Mouse (Mus musculus): ENCODE data around the gene Rbm7. TPM values are rescaled to one million over a fixed set of nuclear protein-coding genes. Genes with fewer than 3 reads are reported as not detected.

Rbm7 gene
- polyA plus RNA-seq, 1 experiment from 2014 or later, result 155 TPM

DNA sequence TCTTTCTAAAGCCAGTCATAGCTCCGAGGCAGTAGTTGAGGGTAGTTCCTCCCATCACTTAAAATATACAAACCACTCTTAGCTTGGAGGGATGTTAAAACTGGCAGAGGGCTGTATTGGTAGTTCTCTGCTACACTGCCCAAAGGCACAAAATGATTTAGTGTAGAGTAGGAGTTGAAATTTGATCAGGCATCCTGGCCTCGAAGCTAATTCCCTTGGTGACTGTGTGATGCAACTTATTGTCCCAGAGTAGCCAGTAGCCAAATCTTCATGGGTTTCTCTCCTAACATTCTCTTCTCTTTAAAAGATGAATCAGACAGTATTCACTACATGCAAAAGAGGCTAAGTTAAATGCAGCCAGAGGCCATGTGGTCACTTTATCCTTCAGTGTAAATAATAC lies 7.9 kb upstream of the Rbm7 start:
- no peak overlapping the region for H3K9ac ChIP-seq (replicated peaks; ENCODE audit: low read length)
- H3K4me1 ChIP-seq (ENCODE audit: control insufficient read depth, insufficient read depth, low read length), result no peaks in the 10 kb centered on the region
- no peak overlapping the region for H3K27ac ChIP-seq (replicated peaks; ENCODE audit: low read depth, low read length)
- WGBS, result 50% methylated on average over 2 of the region's 2 CpGs
- H3K27me3 ChIP-seq (ENCODE audit: control insufficient read depth, insufficient read depth, low read length), result no peaks in the 10 kb centered on the region
- H3K9me3 ChIP-seq (replicated peaks; ENCODE audit: control insufficient read depth, low read length), result no peaks in the 10 kb centered on the region
- H3K36me3 ChIP-seq (replicated peaks; ENCODE audit: control insufficient read depth, insufficient read depth, low read depth, low read length), result no peaks in the 10 kb centered on the region
- H3K4me2 ChIP-seq (ENCODE audit: low read depth, low read length), result no peak overlapping the region
- no peak for ATAC-seq (replicated peaks; ENCODE audit: insufficient number of reproducible peaks, low FRiP score, low TSS enrichment, low read depth)
- H3K4me3 ChIP-seq (ENCODE audit: low read depth, low read length), result no peak overlapping the region
- no peak for DNase-seq (ENCODE audit: low spot score)

DNA sequence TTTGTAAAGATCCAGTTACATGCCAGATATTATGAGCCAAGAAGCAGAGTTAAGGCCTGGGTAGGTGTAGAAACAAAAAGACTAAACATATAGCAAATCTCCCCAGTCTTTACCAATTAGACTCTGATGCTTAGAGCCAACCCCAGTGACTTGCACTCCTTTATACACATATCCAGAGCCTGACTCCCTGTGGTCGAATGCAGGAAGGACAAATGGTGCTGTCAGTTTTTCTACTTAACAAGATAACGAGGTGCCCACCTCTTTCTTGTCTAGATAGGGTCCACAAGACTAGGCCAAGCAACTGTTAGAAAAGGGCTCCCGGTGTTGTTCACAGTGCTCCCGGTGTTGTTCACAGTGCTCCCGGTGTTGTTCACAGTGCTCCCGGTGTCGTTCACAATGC lies 6.1 kb upstream of the Rbm7 start:
- Histone ChIP-seq H3K36me3 (replicated peaks; ENCODE audit: control insufficient read depth, insufficient read depth, low read depth, low read length) (no peaks in the 10 kb centered on the region), H3K9me3 (replicated peaks; ENCODE audit: control insufficient read depth, low read length) (no peaks in the 10 kb centered on the region), H3K4me2 (ENCODE audit: low read depth, low read length) (no peak overlapping the region), H3K4me1 (ENCODE audit: control insufficient read depth, insufficient read depth, low read length) (no peaks in the 10 kb centered on the region), H3K27me3 (ENCODE audit: control insufficient read depth, insufficient read depth, low read length) (no peaks in the 10 kb centered on the region), H3K9ac (replicated peaks; ENCODE audit: low read length) (no peak overlapping the region), H3K27ac (replicated peaks; ENCODE audit: low read depth, low read length) (no peak overlapping the region), H3K4me3 (ENCODE audit: low read depth, low read length) (no peak overlapping the region)
- 79% methylated on average over 7 of the region's 7 CpGs for WGBS
- no peak for DNase-seq (ENCODE audit: low spot score)
- ATAC-seq (replicated peaks; ENCODE audit: insufficient number of reproducible peaks, low FRiP score, low TSS enrichment, low read depth), result no peak

DNA sequence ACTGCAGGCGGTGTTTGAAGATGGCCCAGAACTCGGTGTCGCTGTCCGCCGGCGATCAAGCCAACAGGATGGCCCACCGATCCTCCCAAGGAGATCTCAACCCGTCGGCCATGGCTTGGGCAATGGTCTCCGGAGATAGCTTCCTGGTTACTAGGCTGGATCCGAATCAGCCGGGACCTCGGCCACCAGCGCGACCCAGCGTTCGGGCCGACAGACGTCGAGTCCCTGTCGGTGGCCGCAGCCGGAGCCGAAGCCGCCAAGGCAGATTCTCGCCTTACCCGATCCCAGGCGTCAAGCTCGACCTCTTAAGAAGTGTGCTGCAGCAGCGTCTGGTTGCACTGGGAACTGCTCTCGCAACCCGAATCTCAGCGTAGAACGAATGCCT lies 441 bp upstream of the Rbm7 start:
- ATAC-seq (replicated peaks; ENCODE audit: insufficient number of reproducible peaks, low FRiP score, low TSS enrichment, low read depth) (peak; percentile 62), DNase-seq (ENCODE audit: low spot score) (peak; percentile 43)
- Histone ChIP-seq H3K27me3 (ENCODE audit: control insufficient read depth, insufficient read depth, low read length) (no peaks in the 10 kb centered on the region), H3K9me3 (replicated peaks; ENCODE audit: control insufficient read depth, low read length) (no peaks in the 10 kb centered on the region), H3K4me3 (ENCODE audit: low read depth, low read length) (peak overlapping the region; percentile 89), H3K4me1 (ENCODE audit: control insufficient read depth, insufficient read depth, low read length) (no peaks in the 10 kb centered on the region), H3K27ac (replicated peaks; ENCODE audit: low read depth, low read length) (peak overlapping the region; percentile 82), H3K9ac (replicated peaks; ENCODE audit: low read length) (peak overlapping the region; percentile 95), H3K4me2 (ENCODE audit: low read depth, low read length) (peak overlapping the region; percentile 62), H3K36me3 (replicated peaks; ENCODE audit: control insufficient read depth, insufficient read depth, low read depth, low read length) (peaks cover 8% of the 10 kb centered on the region)
- whole genome bisulfite sequencing, result 3% methylated on average over 34 of the region's 34 CpGs

DNA sequence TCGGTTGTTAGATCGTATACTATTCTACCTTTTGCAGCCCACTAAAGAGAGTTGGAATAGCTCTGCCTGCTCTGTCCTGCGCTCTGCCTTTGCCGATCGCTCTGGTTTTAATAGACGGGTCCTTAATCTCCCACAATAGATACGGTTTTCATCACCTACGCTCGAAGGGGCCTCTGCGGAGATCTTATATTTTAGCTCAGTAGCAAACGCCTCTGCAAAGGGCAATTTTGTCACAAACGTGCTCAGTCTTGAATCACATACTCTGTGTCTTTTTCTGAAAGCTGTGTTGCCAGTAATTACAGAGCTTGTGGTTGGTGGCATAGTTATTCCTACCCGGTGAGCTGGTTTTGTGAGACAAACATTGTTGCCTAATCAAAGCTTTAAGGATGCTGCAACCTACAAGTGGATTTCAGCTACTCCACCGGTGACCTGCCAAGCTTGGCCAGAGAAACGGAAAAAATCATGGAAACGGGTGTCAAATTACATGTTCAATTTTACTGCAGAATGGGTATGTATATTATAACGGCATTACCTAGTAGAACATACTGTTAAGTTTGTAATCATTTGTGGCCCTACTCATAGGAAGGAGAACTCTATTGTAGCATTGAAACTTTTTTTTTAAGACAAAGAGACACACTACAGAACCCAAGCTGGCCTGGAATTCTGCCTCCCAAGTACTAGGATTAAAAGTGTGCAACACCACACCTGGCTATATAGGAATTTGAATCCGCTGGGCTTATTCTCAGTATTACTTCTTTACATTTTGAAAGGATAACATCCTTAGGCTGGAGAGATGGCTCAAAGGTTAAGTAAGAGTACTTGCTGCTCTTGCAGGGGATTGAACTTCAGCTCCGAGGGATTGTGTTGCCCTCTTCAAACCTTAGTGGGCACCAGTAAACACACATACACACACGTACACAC lies 13.6 kb downstream of the Rbm7 start:
- Histone ChIP-seq H3K9me3 (replicated peaks; ENCODE audit: control insufficient read depth, low read length) (no peaks in the 10 kb centered on the region), H3K4me2 (ENCODE audit: low read depth, low read length) (peak overlapping the region; percentile 65), H3K36me3 (replicated peaks; ENCODE audit: control insufficient read depth, insufficient read depth, low read depth, low read length) (no peaks in the 10 kb centered on the region), H3K4me3 (ENCODE audit: low read depth, low read length) (peak overlapping the region; percentile 68), H3K27me3 (ENCODE audit: control insufficient read depth, insufficient read depth, low read length) (no peaks in the 10 kb centered on the region), H3K27ac (replicated peaks; ENCODE audit: low read depth, low read length) (no peak overlapping the region), H3K9ac (replicated peaks; ENCODE audit: low read length) (peak overlapping the region; percentile 32; the same call in 1 of the 2 replicates), H3K4me1 (ENCODE audit: control insufficient read depth, insufficient read depth, low read length) (no peaks in the 10 kb centered on the region)
- ATAC-seq (replicated peaks; ENCODE audit: insufficient number of reproducible peaks, low FRiP score, low TSS enrichment, low read depth) (no peak), DNase-seq (ENCODE audit: low spot score) (peak; percentile 20)
- WGBS, result 31% methylated on average over 20 of the region's 20 CpGs

DNA sequence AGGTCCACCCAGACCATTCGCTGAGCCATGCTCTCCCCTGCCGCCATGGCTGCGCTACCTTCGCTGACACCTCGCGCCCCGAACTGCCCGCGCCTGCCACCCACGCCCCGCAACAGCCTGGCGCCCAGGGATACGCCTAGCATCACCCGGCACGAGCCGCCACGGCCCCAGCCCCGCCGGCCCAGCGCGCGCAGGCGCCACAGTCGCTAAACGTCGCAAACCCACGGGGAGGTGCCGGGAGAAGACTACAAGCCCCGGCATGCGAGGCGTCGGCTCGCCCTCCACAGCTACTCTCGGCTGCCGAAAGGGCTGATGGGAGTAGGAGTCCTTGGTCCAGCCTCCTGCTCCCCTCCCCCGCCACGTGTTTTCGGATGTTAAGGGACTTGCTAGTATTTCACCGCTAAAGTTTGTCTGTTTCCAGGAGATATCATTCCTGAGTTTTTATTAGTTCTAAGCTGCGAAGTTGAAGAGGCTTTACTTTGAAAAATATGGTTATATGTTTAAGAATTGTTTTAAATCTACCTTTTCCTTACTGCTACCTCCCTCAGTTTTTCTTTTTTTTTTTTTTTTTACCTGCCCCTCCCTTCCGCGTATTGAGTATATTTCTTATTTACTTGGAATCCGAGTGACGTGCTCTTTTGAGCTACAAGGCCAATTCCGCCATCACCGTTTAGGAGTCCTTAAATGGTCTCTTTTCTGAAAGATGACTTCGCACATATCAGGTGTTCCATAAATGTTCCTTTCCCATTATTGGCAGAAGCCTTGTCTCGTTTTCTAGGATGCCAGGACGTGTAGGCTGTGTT lies 14.5 kb downstream of the Rbm7 start, which contains the start of gene Rexo2:
Rexo2 (minus strand) TSS at position 213 of the 803 bp plus-strand sequence.
- peak; percentile 96 for DNase-seq (ENCODE audit: low spot score)
- H3K9ac ChIP-seq (replicated peaks; ENCODE audit: low read length), result peak within 1 kb of the TSS; percentile 69
- no peak within 1 kb of the TSS for H3K27ac ChIP-seq (replicated peaks; ENCODE audit: low read depth, low read length)
- peak; percentile 97 for ATAC-seq (replicated peaks; ENCODE audit: insufficient number of reproducible peaks, low FRiP score, low TSS enrichment, low read depth)
- H3K36me3 ChIP-seq (replicated peaks; ENCODE audit: control insufficient read depth, insufficient read depth, low read depth, low read length), result no peaks in the 10 kb centered on the region
- no peaks in the 10 kb centered on the region for H3K4me1 ChIP-seq (ENCODE audit: control insufficient read depth, insufficient read depth, low read length)
- no peaks in the 10 kb centered on the region for H3K27me3 ChIP-seq (ENCODE audit: control insufficient read depth, insufficient read depth, low read length)
- peak within 1 kb of the TSS; percentile 68 for H3K4me3 ChIP-seq (ENCODE audit: low read depth, low read length)
- peak within 1 kb of the TSS; percentile 65 for H3K4me2 ChIP-seq (ENCODE audit: low read depth, low read length)
- under 1% methylated on average over 49 of the region's 49 CpGs for WGBS
- H3K9me3 ChIP-seq (replicated peaks; ENCODE audit: control insufficient read depth, low read length), result no peaks in the 10 kb centered on the region

DNA sequence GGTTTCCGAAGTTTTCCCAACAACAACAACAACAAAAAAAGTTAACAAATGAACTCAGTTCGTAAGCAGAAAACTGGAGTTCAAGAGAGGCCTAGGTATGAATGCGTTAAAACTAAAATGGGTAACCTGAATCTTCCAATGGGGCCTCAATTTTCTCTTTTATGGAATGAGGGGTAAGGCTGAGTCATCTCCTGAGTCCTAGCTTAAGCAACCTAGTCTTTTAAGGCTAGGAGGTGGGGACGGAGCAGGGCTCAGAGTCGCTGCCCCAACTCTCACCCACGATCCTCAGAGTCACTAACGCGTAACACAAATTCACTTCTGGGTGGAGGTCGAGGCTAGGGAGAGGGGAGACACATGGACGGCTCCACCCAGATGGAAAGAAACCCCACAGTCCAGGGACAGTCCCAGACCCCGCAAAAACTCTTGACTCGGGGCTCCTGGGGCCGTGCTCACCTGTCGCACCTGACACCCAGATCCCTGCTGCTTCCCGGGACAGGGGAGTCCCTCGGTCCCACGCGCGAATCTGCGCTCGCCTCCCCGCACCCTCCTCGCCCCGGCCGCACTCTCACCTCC lies 15.2 kb downstream of the Rbm7 start:
- H3K36me3 ChIP-seq (replicated peaks; ENCODE audit: control insufficient read depth, insufficient read depth, low read depth, low read length), result no peaks in the 10 kb centered on the region
- DNase-seq (ENCODE audit: low spot score) (peak; percentile 10), ATAC-seq (replicated peaks; ENCODE audit: insufficient number of reproducible peaks, low FRiP score, low TSS enrichment, low read depth) (peak; percentile 81)
- no peaks in the 10 kb centered on the region for H3K9me3 ChIP-seq (replicated peaks; ENCODE audit: control insufficient read depth, low read length)
- H3K4me3 ChIP-seq (ENCODE audit: low read depth, low read length), result peak overlapping the region; percentile 68
- no peaks in the 10 kb centered on the region for H3K4me1 ChIP-seq (ENCODE audit: control insufficient read depth, insufficient read depth, low read length)
- H3K9ac ChIP-seq (replicated peaks; ENCODE audit: low read length), result peak overlapping the region; percentile 69
- peak overlapping the region; percentile 65 for H3K4me2 ChIP-seq (ENCODE audit: low read depth, low read length)
- no peaks in the 10 kb centered on the region for H3K27me3 ChIP-seq (ENCODE audit: control insufficient read depth, insufficient read depth, low read length)
- WGBS, result 6% methylated on average over 25 of the region's 25 CpGs
- H3K27ac ChIP-seq (replicated peaks; ENCODE audit: low read depth, low read length), result no peak overlapping the region

DNA sequence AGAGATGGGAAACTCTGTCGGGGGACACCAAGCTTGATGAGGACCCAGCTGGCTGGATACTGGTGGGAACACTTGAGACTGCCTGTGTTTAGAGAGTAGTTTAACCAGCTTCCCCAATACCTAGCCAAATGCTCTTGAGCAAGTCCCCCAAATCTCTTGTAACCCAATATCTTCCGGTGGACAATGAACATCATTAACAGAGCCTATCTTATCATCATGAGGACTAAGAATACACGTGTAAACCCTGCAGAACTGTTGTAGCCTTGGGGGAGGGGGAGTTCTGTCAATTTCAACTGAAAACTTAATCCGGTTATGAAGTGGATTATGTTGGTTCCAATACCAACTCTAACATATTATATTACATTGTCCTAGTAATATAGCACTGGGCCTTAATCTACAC lies 16.3 kb downstream of the Rbm7 start:
- Histone ChIP-seq H3K4me1 (ENCODE audit: control insufficient read depth, insufficient read depth, low read length) (no peaks in the 10 kb centered on the region), H3K4me3 (ENCODE audit: low read depth, low read length) (no peak overlapping the region), H3K9ac (replicated peaks; ENCODE audit: low read length) (no peak overlapping the region), H3K9me3 (replicated peaks; ENCODE audit: control insufficient read depth, low read length) (no peaks in the 10 kb centered on the region), H3K27ac (replicated peaks; ENCODE audit: low read depth, low read length) (no peak overlapping the region), H3K4me2 (ENCODE audit: low read depth, low read length) (no peak overlapping the region), H3K36me3 (replicated peaks; ENCODE audit: control insufficient read depth, insufficient read depth, low read depth, low read length) (no peaks in the 10 kb centered on the region), H3K27me3 (ENCODE audit: control insufficient read depth, insufficient read depth, low read length) (no peaks in the 10 kb centered on the region)
- DNase-seq (ENCODE audit: low spot score), result no peak
- ATAC-seq (replicated peaks; ENCODE audit: insufficient number of reproducible peaks, low FRiP score, low TSS enrichment, low read depth), result no peak
- WGBS, result 88% methylated on average over 4 of the region's 4 CpGs
